Mouse (Mus musculus) cerebellum, adult 2 months (tissue): Measurements from ENCODE around the gene A930033H14Rik. TPM values are rescaled to one million over a fixed set of nuclear protein-coding genes. Genes with fewer than 3 reads are reported as not detected.

ENCODE experiments used
- DNase-seq, 2 experiments: peaks; one replicate each; pipeline ENCODE4 v3.0.0; 2021
- H3K27ac ChIP-seq: fragments of 200-500 bp; 2 replicates; pipeline ENCODE4 v1.5.1; 2012; ENCODE audit warnings: low read length, control low read depth, inconsistent platforms; ENCODE audit not compliant: insufficient read depth
- H3K27me3 ChIP-seq: fragments of 200-500 bp; 2 replicates; pipeline ENCODE4 v1.6.1; 2012; ENCODE audit warnings: inconsistent platforms, mild to moderate bottlenecking, low read length, moderate library complexity; ENCODE audit not compliant: control insufficient read depth, insufficient read depth
- H3K4me1 ChIP-seq: fragments of 200-500 bp; 2 replicates; pipeline ENCODE4 v1.6.1; 2011; ENCODE audit warnings: low read length; ENCODE audit not compliant: control insufficient read depth, insufficient read depth
- H3K4me3 ChIP-seq: fragments of 200-500 bp; replicated peaks from 2 replicates; pipeline ENCODE3; 2011; ENCODE audit warnings: mild to moderate bottlenecking, low read depth, low read length, control low read depth; ENCODE audit not compliant: insufficient read depth
- CTCF ChIP-seq: fragments of 200-500 bp; IDR thresholded peaks from 2 replicates; pipeline ENCODE4 v1.5.1; 2011; ENCODE audit warnings: low read depth, mild to moderate bottlenecking, control low read depth, low read length, moderate library complexity, borderline replicate concordance; ENCODE audit not compliant: insufficient read depth
- POLR2A ChIP-seq: fragments of 200-500 bp; IDR thresholded peaks from 2 replicates; pipeline ENCODE4 v1.6.1; 2011; ENCODE audit warnings: low read length, control low read depth, borderline replicate concordance; ENCODE audit not compliant: insufficient read depth
- WGBS: fragments of 180-500 bp; shearing (Covaris S2); methylation state at CpG from one replicate; pipeline ENCODE4 v1.1.7; 2018; 5-methylcytosine and 5-hydroxymethylcytosine counted together
- polyA plus RNA-seq: library from polyadenylated mRNA; depleted of rRNA; stranded (reverse); fragments of >200 nt; gene quantifications from 2 replicates; pipeline ENCODE4 v1.2.3, GENCODE M21; 2012; rRNA removed

The A930033H14Rik gene
- 0.92 and 1.0 TPM in 2 replicates for polyA plus RNA-seq

- peak within 1 kb of the TSS; percentile 69 for H3K4me3 ChIP-seq
- under 1% methylated on average over 82 of the region's 84 CpGs for WGBS
- TF ChIP-seq CTCF (no peak), POLR2A (0 out of 2 replicates have a peak, but pooled peaks have one; percentile 29)
- H3K4me1 ChIP-seq, result peaks cover 4% of the 10 kb centered on the region; the same call in 1 of the 2 replicates
- no peaks in the 10 kb centered on the region for H3K27me3 ChIP-seq
- no peak within 1 kb of the TSS for H3K27ac ChIP-seq
- DNase-seq, result peak; percentile 75 to 82
Observed at GRCm38 (mm10) chr10:69212542-69213440, at the start of gene A930033H14Rik. A930033H14Rik (minus strand) TSS chr10:69213098.

GRCm38 (mm10) chr10:69259929-69260328 lies 47.0 kb upstream of the A930033H14Rik start:
- no peak for DNase-seq
- 91% methylated on average over 8 of the region's 8 CpGs for WGBS
- H3K27me3 ChIP-seq, result no peaks in the 10 kb centered on the region
- no peak overlapping the region for H3K27ac ChIP-seq
- TF ChIP-seq CTCF (no peak), POLR2A (no peak)
- no peaks in the 10 kb centered on the region for H3K4me1 ChIP-seq
- no peak overlapping the region for H3K4me3 ChIP-seq

GRCm38 (mm10) chr10:69259161-69259560 lies 46.3 kb upstream of the A930033H14Rik start:
- Histone ChIP-seq H3K27me3 (no peaks in the 10 kb centered on the region), H3K4me1 (no peaks in the 10 kb centered on the region), H3K4me3 (no peak overlapping the region), H3K27ac (no peak overlapping the region)
- WGBS, result 72% methylated on average over 2 of the region's 2 CpGs
- DNase-seq, result no peak
- TF ChIP-seq POLR2A, result no peak
- TF ChIP-seq CTCF, result no peak

- DNase-seq, result no peak
- H3K27ac ChIP-seq, result no peak overlapping the region
- WGBS, result 23% methylated on average over 9 of the region's 9 CpGs
- no peaks in the 10 kb centered on the region for H3K4me1 ChIP-seq
- TF ChIP-seq POLR2A (no peak), CTCF (no peak)
- no peaks in the 10 kb centered on the region for H3K27me3 ChIP-seq
- no peak overlapping the region for H3K4me3 ChIP-seq
Observed at GRCm38 (mm10) chr10:69258588-69258987, 45.7 kb upstream of the A930033H14Rik start.

- Histone ChIP-seq H3K27me3 (no peaks in the 10 kb centered on the region), H3K27ac (no peak overlapping the region), H3K4me3 (no peak overlapping the region), H3K4me1 (no peaks in the 10 kb centered on the region)
- no peak for TF ChIP-seq CTCF
- no peak for TF ChIP-seq POLR2A
- WGBS, result 87% methylated on average over 6 of the region's 6 CpGs
- no peak for DNase-seq
Observed at GRCm38 (mm10) chr10:69257592-69258133, 44.8 kb upstream of the A930033H14Rik start.

GRCm38 (mm10) chr10:69255594-69255993 lies 42.7 kb upstream of the A930033H14Rik start:
- no peaks in the 10 kb centered on the region; the same call in 1 of the 2 replicates for H3K4me1 ChIP-seq
- 72% methylated on average over 5 of the region's 5 CpGs for WGBS

GRCm38 (mm10) chr10:69254390-69254847 lies 41.5 kb upstream of the A930033H14Rik start:
- Histone ChIP-seq H3K27me3 (no peaks in the 10 kb centered on the region), H3K4me3 (no peak overlapping the region), H3K27ac (no peak overlapping the region), H3K4me1 (no peaks in the 10 kb centered on the region; the same call in 1 of the 2 replicates)
- 10% methylated on average over 8 of the region's 8 CpGs for WGBS
- no peak for DNase-seq
- TF ChIP-seq CTCF (no peak), POLR2A (no peak)

More at GRCm38 (mm10) chr10:69255594-69255993, 42.7 kb upstream of the A930033H14Rik start:
- no peak for DNase-seq
- H3K27ac ChIP-seq, result no peak overlapping the region
- H3K27me3 ChIP-seq, result no peaks in the 10 kb centered on the region
- TF ChIP-seq POLR2A, result no peak
- TF ChIP-seq CTCF, result no peak
- H3K4me3 ChIP-seq, result no peak overlapping the region
